Mouse (Mus musculus) mesoderm, embryonic 11.5 days (tissue): ENCODE data around the gene Gm20388.

Experiments
- DNase-seq: peaks from one replicate; pipeline ENCODE4 v3.0.0-alpha.2; 2012; ENCODE audit warnings: low read depth, low spot score

The Gm20388 gene

DNA sequence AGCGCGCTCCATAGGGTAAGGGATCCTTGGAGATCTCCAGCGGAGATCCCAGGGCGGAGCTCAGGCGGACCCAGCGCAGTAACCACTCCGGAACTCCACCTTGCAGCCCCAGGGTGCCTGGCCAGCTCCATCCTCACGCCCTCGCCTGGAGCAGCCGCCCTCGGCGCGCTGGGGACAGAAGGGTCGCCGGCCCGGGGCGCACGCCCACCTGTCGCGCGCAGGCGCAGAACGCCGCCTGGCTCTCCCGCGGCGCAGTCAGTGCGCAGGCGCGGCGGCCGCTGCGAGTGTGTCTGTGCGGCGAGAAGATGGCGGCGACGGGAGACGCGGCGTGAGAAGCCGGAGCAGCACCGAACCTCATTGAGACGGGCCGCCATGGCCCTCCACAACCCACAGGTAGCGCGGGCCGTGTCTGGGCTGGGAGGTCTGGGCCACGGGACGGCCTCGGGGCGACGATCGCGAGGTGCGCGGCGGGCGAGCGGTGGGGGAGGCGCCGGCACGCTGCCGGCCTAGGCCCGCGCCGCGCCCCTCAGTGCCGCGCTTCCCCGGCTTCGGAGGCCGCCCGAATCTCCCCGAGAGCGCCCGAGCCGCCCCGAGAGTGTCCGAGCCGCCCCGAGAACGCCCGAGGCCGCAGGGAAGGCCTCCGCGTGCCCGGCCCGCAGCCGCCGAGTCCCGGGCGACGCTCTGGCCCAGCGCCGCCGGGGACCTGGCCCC, at the start of gene Gm20388:
Gene Gm20388 (plus strand): TSS at position 295 of the 711 bp plus-strand sequence.
- DNase-seq = peak; percentile 90

DNA sequence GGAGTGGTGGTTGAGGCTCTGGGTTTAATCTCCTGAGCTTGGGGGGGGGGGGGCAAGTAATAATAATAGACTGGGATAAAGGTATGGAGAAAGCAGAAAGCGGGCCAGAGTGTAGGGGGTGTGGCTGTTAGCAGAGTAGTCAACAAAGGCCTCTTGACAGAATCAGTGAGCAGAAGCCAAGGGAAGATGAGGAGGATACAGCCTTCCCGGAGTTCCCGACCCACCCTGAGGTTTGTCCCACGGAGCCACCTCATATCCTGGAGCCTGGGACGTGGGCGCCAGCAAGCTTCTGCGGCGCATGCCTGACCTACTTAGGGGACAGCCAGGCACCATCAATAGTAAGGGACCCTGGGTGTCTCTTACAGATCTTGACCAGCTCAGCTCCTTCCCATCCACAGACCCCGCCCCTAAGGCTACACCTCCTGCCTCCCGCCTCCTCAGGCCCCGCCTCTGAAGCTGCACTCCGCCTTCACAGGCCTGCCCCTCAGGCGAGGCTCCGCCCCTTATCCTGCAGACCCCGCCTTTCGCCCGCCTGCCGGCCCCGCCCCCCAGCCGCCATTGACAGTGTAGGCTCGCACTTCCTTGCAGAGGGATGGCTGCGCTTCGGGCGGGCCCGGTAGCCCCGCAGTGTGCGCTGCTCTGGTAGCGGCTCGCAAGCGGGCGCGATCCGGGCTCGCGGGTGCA, 48.8 kb upstream of the Gm20388 start, which contains the start of gene Klhl36:
Gene Klhl36 (plus strand): TSS at position 561 of the 684 bp plus-strand sequence.
- peak; percentile 94 for DNase-seq

DNA sequence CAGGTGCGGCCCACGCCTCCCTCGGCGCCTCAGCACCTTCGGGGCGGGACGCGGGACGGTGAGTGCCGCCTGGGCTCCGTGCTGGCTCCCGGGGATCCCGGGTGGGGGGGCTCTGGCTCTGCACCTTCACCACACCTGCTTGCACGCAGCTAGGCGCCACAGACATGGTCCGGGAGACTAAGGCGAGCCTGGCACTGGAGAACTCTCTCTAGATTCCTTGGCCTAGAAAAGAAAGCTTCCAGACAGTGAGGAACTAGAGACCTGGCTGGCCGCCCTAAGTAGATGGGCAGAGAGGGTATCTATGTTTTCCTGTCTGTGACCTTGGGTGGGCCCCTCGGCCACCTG, 48.3 kb upstream of the Gm20388 start:
- no peak for DNase-seq

DNA sequence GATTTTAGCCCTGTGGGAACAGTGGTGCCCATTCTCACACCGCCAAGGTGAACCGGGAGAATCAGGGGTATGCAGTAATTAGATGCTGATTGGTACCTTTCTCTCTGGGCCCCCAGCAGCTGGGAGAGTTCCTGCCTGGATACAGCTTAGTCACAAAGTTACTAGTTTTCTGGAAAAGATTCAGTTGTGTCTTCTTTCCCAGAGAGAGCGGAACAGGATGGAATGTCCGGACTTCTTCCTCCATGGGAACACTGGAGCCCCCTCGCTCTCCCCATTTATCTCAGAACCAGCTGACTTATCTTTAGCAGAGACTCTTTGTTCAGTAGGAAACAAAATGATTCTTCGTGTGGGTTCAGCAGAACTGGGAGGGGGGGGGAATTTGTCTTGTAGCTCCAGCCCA, 47.9 kb upstream of the Gm20388 start:
- DNase-seq = no peak

DNA sequence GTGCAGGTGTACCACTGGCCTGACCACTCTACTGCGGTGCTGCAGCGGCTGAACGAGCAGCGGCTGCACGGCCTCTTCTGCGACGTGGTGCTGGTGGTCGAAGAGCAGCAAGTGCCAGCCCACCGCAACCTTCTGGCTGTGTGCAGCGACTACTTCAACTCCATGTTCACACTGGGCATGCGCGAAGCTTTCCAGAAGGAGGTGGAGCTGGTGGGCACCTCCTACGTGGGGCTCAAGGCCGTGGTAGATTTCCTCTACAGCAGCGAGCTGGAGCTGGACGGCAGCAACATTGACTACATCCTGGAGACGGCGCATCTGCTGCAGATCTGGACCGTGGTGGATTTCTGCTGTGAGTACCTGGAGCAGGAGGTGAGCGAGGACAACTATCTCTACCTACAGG, 41.0 kb upstream of the Gm20388 start:
- no peak for DNase-seq

DNA sequence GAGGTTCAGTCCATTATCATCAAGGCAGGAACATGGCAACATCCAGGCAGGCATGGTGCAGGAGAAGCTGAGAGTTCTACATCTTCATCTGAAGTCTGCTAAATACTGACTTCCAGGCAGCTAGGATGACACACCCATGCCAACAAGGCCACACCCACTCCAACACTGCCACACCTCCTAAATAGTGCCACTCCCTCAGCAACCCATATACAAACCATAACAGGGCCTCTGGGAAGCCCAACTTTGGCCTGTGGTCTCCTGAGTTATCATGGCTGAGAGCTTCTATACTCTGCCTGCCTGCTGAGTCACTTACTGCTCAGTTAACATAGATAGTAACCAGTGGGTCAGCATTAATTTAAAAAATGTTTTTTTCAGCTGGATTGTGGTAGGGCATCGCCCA, 37.5 kb upstream of the Gm20388 start:
- no peak for DNase-seq

DNA sequence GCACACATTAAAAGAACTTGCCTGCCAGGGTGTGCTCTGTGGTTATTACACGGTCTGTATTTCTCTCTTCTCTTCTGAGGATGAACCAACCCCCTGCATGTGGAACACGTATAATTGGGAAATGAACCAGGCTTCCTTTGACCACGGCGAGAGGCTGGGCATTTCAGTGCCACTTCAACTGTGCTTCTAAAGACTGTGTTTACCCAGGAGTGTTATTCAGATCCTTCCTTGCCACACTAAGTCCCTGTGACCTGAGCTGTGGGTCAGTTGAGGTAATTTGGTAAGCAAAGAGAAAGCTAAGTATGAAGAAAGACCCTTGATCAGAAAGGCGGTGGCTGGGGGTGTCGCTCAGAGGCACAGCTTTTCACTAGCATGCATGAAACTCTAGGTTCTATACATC, 29.3 kb upstream of the Gm20388 start:
- DNase-seq = no peak

DNA sequence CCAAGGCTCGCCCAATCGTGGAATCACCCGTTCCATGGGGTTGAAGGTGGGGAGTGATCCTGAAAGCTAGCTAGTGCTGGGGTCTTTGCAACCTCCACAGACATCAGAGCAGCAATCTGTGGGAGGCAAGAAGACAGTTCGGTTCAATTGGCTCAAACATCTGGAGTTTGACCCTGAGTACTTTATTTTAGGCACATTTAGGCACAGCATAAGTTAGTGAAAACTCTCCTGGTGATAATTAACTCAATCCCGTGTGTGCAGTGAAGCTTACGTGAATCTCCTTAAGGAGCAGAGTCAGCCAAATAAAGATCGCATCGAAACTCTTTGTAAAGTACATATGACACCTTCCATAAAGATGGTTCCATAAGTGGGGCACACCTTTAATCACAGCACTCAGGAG, 28.7 kb upstream of the Gm20388 start:
- DNase-seq = no peak

DNA sequence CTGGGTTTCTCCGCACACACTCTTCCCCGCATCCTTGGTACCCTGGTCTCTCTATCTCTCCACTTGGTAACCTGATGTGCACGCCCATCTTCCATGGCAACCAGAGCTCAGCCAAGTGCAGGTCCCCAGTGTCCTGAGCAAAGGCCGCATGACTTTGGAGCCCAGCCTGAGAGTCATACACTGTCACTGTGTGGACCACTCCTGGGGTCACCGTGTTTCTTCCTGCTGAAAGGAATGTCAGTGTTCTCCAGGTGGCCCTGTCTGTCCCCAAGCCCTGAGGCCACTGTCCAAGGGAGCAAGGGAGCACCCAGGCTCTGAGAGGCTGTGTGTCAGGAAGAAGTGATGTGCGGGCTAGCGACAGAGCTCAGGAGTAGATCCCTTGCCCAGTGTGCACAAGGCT, 27.4 kb upstream of the Gm20388 start:
- DNase-seq = no peak

DNA sequence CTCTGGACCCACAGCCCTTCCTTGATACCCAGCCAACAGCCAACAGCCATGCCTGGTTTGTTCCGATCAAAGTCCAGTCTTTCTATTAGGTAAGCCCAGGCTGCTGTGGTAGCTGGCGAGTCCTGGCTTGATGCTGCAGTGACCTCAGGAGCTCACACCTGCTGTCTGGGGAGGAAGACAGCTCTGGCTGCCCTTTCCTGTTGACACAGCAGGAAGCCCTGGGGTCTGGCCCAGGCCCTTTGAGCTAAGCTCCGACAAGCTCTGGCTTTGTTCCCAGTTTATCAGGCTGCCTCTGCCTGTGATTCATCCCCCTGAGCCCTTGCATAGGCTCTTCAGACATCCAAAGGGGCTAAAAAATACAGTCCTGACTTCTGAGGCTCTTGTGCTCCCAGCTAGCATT, 25.0 kb upstream of the Gm20388 start:
- peak; percentile 33 for DNase-seq

DNA sequence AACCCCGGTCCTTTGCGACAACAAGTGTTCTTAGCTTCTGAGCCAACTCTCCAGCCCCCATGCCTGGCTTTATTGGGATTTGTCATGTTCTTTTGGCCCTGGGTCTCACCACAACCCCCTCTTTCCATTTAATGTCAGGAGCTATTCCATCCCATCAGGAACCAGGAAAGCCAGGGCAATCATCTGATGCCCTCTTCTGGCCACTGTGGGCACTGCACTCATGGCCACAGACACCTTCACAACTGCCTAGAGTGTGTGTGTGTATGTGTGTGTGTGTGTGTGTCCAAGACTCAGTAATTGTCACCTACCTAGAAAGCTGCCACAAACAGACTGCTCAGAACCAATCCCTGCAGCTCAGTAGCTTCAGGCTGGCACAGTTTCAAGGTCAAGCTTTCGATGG, 23.5 kb upstream of the Gm20388 start:
- DNase-seq = peak; percentile 49

DNA sequence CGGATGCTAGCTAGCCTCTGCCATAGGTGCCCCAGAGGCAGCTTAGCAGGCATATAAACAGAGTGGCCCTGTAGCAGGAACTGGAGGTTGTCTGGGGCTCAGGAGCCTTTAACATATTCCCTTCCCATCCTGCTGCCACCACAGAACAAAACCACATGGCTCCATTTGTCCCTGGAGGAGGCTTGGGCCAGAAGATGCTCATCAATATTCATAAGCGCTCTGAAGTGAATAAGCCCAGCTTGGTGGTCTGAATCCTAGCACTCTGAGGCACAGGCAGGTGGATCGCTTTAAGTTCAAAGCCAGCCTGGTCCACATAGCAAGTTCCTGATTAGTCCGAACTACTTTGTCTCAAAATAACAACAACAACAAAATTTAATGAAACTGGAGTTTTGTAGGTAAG, 22.6 kb upstream of the Gm20388 start:
- no peak for DNase-seq

DNA sequence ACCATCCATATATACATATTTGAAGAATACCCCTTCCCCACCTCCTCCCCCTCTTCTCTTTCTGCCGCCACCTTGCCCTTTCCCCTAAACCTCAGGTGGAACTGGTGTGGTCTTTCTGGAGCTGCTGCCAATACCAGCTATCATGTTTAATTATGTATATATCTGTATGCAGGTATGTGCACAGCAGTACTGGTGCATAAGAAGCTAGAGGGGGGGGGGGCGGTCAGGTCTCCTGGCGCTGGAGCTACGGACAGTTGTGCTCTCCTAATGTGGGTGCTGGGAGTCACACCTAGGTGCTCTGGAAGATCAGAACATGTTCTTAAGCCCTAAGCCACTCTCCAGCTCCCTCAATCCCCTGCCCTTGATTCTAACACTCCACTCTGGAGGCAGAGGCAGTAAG, 13.6 kb upstream of the Gm20388 start:
- no peak for DNase-seq

DNA sequence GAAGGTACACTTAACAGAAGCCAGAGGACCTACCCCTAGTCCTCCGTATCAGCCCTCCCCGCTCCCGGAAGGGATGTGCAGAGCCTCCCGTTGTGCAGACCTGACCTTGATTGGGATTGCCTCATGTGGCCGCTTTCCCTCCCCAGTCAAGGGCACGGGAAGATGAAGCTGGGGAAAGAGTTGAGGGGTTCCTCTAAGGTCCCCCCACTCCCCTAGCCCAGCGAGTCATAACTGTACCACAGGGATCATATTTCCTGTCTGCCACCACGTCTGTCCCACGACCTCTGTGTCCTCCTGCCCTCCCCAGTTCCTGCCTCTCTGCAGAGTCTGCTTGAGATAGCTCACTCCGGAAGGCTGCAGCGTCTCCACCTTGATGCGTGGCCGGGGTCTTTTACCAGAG, 12.7 kb upstream of the Gm20388 start:
- DNase-seq = no peak

DNA sequence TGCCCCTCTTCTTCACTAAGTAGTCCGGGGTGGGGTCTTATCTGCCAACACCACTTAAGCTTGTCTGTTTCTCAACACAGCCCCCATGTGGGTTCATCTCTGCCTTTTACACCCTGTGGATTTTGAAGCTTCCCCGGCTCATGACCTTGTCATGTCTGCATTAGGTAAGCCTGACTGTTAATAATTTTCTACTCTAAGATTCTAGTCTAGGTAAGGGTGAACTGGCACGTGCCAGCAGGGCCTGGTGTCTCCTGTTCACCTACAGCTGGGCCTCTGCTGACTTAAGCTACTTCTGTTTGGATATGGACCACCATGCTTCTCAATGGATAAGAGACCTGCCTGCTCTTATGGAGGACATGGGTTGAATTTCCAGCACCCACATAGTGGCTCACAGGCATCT, 9.3 kb upstream of the Gm20388 start:
- no peak for DNase-seq

DNA sequence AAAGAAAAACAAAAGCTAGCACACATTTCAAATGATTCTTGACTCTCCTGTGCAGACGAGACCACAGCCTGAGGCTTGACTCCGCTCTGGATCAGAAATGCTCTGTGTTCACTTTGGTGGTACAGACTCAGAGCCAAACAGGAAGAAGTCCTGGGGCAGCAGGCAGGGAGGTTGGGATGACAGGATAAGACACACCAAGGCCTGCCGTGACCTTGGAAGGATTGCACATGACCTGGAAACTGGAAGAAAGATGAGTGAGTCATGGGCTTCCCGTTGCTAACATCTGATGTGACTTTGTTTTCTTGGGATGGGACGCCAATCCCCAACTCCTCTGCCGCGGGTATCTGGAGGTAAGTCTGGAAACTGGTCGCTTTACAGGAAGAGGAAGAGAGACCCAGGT, 8.7 kb upstream of the Gm20388 start:
- DNase-seq = no peak

DNA sequence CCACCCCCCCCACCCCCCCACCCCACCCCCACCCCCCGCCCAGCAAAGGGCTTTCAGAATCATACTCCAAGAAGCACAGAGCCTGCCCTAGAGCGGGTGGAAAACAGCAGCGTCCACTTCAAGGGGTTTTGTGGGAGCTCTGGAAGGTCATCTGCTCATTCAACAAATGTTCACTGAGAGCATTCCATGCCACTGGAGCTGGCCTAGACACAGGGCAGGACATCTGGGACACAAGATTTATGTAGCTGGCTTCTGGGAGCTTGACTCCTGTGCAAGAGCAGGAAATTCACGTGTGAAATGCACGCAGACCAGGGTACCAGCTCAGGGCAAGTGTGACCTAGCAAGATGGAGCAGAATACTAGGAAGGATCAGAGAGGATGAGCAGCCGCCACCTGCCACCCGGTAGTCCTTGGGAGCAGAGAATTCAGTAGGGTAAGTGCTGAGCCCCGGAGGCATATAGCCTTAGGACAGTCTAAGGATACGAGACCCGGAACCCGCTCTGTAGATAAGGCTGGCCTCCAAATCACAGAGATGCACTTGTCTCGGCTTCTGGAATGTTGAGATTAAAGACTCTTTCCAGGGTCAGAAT, 6.2 kb upstream of the Gm20388 start:
- DNase-seq = peak; percentile 39

DNA sequence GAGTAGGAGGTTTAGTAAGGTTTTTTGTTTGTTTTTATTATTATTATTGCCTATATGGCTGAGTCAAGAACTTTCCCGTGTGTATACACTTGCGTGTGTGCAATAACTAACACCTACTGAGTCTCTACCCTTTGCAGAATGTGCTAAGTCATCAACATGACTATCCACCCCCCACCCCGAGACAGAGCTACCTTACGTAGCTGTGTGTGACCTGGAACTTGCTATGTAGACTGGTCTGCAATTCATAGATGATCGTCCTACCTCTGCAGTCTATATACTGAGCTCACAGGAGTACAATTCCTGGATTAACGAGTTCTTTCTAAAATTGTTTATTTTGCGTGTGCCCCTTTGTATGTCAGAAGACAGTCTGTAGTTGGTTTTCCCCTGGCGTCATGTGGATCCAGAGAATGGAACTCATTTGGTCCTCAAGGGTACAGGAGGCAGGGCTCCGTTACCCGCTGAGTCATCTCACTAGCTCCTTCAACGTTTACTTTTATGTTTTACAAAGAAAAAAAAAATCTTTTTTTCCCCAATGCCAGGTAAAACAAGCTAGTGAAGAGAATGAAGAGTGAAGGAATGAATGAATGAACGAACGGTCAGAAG, 596 bp upstream of the Gm20388 start, which contains the start of gene Usp10:
Gene Usp10 (plus strand): TSS at position 417 of the 603 bp plus-strand sequence.
- no peak for DNase-seq

DNA sequence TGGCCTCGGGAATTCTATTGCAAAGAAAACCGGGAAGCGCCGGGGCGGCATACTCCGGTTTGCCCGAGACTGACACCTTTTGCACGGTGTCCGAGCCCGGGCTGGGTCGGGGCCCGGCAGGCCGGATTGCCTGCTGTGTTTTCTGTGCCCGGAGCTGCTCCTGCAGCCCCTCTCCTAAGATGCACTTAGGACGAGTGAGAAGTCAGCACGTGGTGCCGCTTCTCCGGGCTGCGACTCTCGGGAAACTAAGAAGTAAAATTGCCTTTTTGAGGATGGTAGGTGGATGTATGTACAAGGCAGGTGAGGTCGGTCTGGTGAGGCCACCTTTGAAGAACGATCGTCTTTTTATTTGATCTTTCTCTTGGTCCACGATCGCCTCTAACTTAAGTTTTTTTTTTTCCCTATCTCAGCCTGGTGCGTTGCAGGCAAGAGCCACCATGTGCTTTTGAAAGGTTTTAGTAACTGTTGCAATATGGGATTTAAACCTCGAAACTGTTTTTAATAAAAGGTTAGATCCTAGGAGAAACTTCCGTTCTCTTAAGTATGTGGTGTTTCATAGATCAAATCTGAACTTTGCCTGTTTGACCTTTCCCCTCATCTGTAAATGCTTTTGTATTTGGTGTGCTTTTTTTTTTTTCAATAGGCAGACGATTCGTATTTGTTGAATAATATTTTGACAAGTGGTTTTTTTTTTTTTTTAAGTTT, 769 bp downstream of the Gm20388 start:
- peak; percentile 49 for DNase-seq

DNA sequence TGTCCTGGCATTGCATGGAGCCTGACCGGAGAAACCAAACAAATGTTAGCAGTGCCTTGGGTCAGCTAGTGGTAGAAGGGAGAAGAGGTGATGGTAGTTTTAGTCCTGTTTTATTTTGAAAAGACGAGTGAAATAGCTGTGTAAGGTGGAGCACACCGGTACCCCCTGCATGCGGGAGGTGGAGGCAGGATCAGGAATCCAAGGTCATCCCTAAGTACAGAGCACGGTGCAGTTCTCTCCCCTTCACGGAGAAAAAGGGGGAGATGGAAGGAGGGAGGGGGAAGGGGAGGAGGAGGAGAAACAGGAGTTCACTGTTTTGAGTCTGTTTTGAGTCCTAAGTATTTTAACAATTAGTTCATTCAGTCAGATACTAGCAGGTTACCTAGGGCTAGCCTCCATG, 2.0 kb downstream of the Gm20388 start:
- DNase-seq = no peak

DNA sequence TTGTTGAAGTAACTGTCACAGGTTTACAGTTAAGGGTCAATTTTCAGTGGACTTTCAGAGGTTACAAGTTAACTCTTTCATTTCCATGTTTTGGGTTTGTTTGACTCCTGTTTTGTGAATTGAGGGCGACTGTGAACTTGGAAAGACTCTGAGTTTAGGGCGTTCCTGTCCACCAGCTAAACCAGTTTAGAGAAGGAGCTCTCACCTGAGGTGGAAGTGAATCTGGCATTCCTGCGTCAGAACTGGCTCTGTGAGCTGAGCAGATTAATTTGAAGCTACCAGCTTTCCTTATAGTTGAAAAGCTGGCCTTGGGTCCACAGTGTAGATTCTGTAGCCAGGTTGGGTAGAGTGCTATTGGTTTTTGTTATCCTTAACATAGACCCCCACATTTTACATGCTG, 2.5 kb downstream of the Gm20388 start:
- DNase-seq = no peak

DNA sequence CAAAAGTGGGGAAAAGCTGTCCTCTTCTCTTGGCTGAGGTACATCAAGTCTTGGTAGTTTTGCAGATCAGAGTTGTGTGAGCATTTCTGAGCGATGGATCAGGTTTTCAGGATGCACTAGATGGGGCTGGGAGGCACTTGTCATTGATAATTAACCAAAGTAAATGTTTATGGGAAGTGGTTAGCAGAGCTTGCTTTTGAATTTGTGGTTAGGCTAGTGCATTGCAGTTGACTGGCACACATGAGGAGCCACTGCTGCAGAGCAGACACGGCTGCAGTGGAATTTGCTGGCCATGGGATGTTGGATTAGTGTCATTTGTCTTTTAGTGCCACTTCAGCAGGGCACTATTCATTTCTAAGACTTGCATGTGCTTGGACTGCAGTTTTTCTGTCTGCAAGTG, 3.5 kb downstream of the Gm20388 start:
- no peak for DNase-seq
